Mouse (Mus musculus) lung, postnatal 25 days (tissue): Measurements from ENCODE around the gene Mxra7.

Experiments
- DNase-seq: peaks from one replicate; pipeline ENCODE4 v3.0.0; 2022; ENCODE audit warnings: low spot score

Gene Mxra7

GRCm38 (mm10) chr11:116769873-116770272, 58.0 kb downstream of the Mxra7 start:
- DNase-seq: no peak

- no peak for DNase-seq
These were observed 62.9 kb downstream of the Mxra7 start for GRCm38 (mm10) chr11:116764946-116765345.

GRCm38 (mm10) chr11:116764346-116764745, 63.5 kb downstream of the Mxra7 start:
- DNase-seq: no peak

- DNase-seq: no peak
These were observed 72.7 kb downstream of the Mxra7 start for GRCm38 (mm10) chr11:116755191-116755590.

DNA sequence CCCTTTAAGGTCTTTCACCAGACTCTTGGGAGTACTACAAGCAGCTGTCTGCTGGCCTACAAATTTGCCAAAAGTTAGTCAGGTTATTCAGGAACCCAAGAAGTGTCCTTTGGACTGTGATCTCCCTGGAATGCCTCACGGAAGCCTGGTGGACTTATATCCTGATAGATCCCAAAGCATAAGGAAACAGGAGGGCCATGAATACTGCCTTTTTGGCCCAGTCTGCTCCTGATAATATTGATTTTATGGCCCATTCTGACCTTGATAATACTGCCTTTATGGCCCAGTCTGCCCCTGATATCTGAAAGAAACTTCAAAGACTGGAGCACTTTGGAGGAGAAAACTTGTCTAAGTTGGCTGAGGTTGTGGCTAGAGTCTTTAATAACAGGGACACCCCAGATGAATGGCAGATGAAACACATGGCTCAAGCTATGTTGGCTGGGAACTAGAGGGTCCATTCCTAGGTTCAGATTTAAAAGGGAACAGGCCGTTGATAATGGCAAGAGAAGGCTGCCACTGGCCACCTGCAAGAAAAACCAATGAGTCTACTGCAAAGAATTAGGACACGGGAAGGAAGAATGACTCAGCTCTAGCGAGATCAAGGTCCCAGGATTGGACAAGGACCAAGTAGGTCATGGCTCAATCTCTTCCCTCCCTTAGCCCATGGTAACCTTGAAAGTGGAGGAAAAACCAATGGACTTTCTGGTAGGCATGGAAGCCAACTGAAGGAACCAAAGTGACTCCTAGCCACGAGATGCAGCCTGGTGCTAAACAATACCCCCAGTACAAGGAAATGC, 74.0 kb downstream of the Mxra7 start:
- DNase-seq: no peak
